In genomic region chr4:123664021-123664950, GRCm38 (mm10) we compare ENCODE assay signal across 8 mouse cellular contexts. TPM values are rescaled to one million over a fixed set of nuclear protein-coding genes. Genes with fewer than 3 reads are reported as not detected.
DNase-seq lines count a peak whose midpoint lies in the region; ATAC-seq lines count a peak whose summit lies in the region.

No protein-coding gene starts in this region.

- intact Hi-C loops in heart, postnatal 10 days (cut with DNase I), result no loop called here

- H3K4me2 ChIP-seq in forebrain, embryonic 11.5 days (ENCODE audit: low read depth, low read length, severe bottlenecking), result peak overlapping the region; percentile 79

- peak; percentile 21 for DNase-seq in MEL-GATA-1-ER (ENCODE audit: extremely low read depth, low read depth)
- DNase-seq in forebrain, embryonic 11.5 days (ENCODE audit: low spot score), result peak; percentile 84
- DNase-seq in heart, postnatal 10 days, result peak; percentile 75 to 83
- DNase-seq in kidney, postnatal 25 days, result peak; percentile 77 to 92
- DNase-seq in lung, postnatal 10 days, result peak; percentile 81
- peak; percentile 54 for DNase-seq in ovary, postnatal 14 days (ENCODE audit: low spot score)
- DNase-seq in thymus, postnatal 4 days, result peak; percentile 78

- H3K36me3 ChIP-seq in forebrain, embryonic 11.5 days (ENCODE audit: control insufficient read depth, insufficient read depth, low read length), result no peaks in the 10 kb centered on the region

- peak; percentile 62 for ATAC-seq in forebrain, embryonic 11.5 days (replicated peaks; ENCODE audit: low FRiP score)

- under 1% methylated on average over 106 of the region's 125 CpGs for WGBS in forebrain, embryonic 11.5 days

- H3K27ac ChIP-seq in brown adipose tissue, adult 24 weeks (replicated peaks; ENCODE audit: low read depth, low read length), result peak overlapping the region; percentile 81
- peak overlapping the region; percentile 99 for H3K27ac ChIP-seq in forebrain, embryonic 11.5 days (ENCODE audit: low read depth, low read length)

- H3K4me1 ChIP-seq in brown adipose tissue, adult 24 weeks (ENCODE audit: control insufficient read depth, insufficient read depth, insufficient read length, low read length), result peaks cover 12% of the 10 kb centered on the region; the same call in 1 of the 2 replicates
- peaks cover 12% of the 10 kb centered on the region for H3K4me1 ChIP-seq in forebrain, embryonic 11.5 days (replicated peaks; ENCODE audit: control insufficient read depth, insufficient read depth, low read length)

- no peaks in the 10 kb centered on the region for H3K9me3 ChIP-seq in forebrain, embryonic 11.5 days (ENCODE audit: control insufficient read depth, low read length)

- H3K27me3 ChIP-seq in forebrain, embryonic 11.5 days (ENCODE audit: control insufficient read depth, insufficient read depth, low read length), result no peaks in the 10 kb centered on the region

- H3K4me3 ChIP-seq in brown adipose tissue, adult 24 weeks (ENCODE audit: insufficient read depth, low read depth, low read length), result peak overlapping the region; percentile 96
- peak overlapping the region; percentile 91 for H3K4me3 ChIP-seq in forebrain, embryonic 11.5 days (ENCODE audit: low read depth, low read length)

- peak overlapping the region; percentile 100 for H3K9ac ChIP-seq in forebrain, embryonic 11.5 days (ENCODE audit: low read length)

RNA-seq across cellular contexts. Expression of gene Macf1, which starts 19.9 kb away (rescaled TPM):
- 74.3 and 90.1 TPM in 2 replicates for polyA plus RNA-seq in brown adipose tissue, adult 24 weeks (2012; ENCODE audit: insufficient read depth, insufficient read length, missing spikeins)
- 78.1 and 88.8 TPM in 2 replicates for polyA plus RNA-seq in forebrain, embryonic 11.5 days (2014; fragmentation: Nextera tagmentation; extraction: Ambion mirVana)
- 100 to 1,000 TPM; 316 to 364 TPM for total RNA-seq in heart, postnatal 10 days (2021)

RNA-seq across cellular contexts. Expression of gene Ndufs5, which starts 53.7 kb away (rescaled TPM):
- 1,258 and 1,341 TPM in 2 replicates for polyA plus RNA-seq in brown adipose tissue, adult 24 weeks (2012; ENCODE audit: insufficient read depth, insufficient read length, missing spikeins)
- 291 and 296 TPM in 2 replicates for polyA plus RNA-seq in forebrain, embryonic 11.5 days (2014; fragmentation: Nextera tagmentation; extraction: Ambion mirVana)
- total RNA-seq in heart, postnatal 10 days (2021), result 100 to 1,000 TPM; 334 to 374 TPM

Comparison
In these comparisons a context has a peak if more than half of its experiments do, and no peak if none do; other contexts are left out.
1. Peak in every context shown above with its lines: DNase-seq, ATAC-seq, H3K4me3 ChIP-seq and H3K27ac ChIP-seq.
2. DNase-seq: peak in every context shown above with its lines; median percentile 84 in kidney, postnatal 25 days; 84 in forebrain, embryonic 11.5 days; 81 in lung, postnatal 10 days; 79 in heart, postnatal 10 days; 78 in thymus, postnatal 4 days; 54 in ovary, postnatal 14 days; 21 in MEL-GATA-1-ER.